Comparison of ENCODE assay signal across 16 mouse cellular contexts in genomic region chr1:193226724-193227522, GRCm38 (mm10). TPM values are rescaled to one million over a fixed set of nuclear protein-coding genes. Genes with fewer than 3 reads are reported as not detected.
A peak's percentile ranks its signal among the peaks of the same experiment; 100 is the strongest.
DNase-seq lines count a peak whose midpoint lies in the region; ATAC-seq and TF ChIP-seq lines count a peak whose summit lies in the region.
"Had no signal": no experiment of that assay in that cellular context is flagged by ENCODE, and none has a peak within 500 bp of the region (broad histone marks: within the 10 kb centered on the region; RNA-seq: fewer than 3 reads in every experiment).

No protein-coding gene starts in this region.

- peak overlapping the region; percentile 14; the same call in 1 of the 2 replicates for H3K27ac ChIP-seq in lung, postnatal 0 days (ENCODE audit: low read length)
- no peak overlapping the region for H3K27ac ChIP-seq in intestine, embryonic 15.5 days
- no peak overlapping the region for H3K27ac ChIP-seq in cerebellum, adult 2 months (ENCODE audit: insufficient read depth, low read length)
- H3K27ac ChIP-seq: heart, adult 2 months; midbrain, embryonic 15.5 days had no signal

- H3K27me3 ChIP-seq in lung, postnatal 0 days (replicated peaks; ENCODE audit: insufficient read depth, low read length) = no peaks in the 10 kb centered on the region
- H3K27me3 ChIP-seq in intestine, embryonic 15.5 days (replicated peaks) = no peaks in the 10 kb centered on the region
- H3K27me3 ChIP-seq in cerebellum, adult 2 months (ENCODE audit: control insufficient read depth, insufficient read depth, low read length) = no peaks in the 10 kb centered on the region
- H3K27me3 ChIP-seq: midbrain, embryonic 15.5 days had no signal

- peak; percentile 24 for DNase-seq in CD4-positive, CD25-positive, alpha-beta regulatory T cell, adult 2 months (ENCODE audit: low read depth, low spot score)
- DNase-seq in lung, postnatal 0 days (ENCODE audit: low spot score) = peak; percentile 28
- DNase-seq in lung, postnatal 10 days = no peak
- no peak for DNase-seq in cerebellum, adult 2 months
- no peak for DNase-seq in cerebellum, adult 11 months
- no peak for DNase-seq in MN1 (ENCODE audit: low spot score)
- DNase-seq: cerebellum, adult 11-12 months; forebrain, postnatal 0 days; heart, adult 2 months; heart, postnatal 14 days; layer of hippocampus, postnatal 36 days; lung, postnatal 14 days; right cerebral cortex, postnatal 14 days had no signal

- no peak for TF ChIP-seq POLR2A in cerebellum, adult 2 months (IDR thresholded peaks at IDR 0.05; ENCODE audit: borderline replicate concordance, insufficient read depth, low read length)

- H3K36me3 ChIP-seq in lung, postnatal 0 days (ENCODE audit: insufficient read depth, low read length) = no peaks in the 10 kb centered on the region
- H3K36me3 ChIP-seq in intestine, embryonic 15.5 days = no peaks in the 10 kb centered on the region
- H3K36me3 ChIP-seq: midbrain, embryonic 15.5 days had no signal

- no peak for ATAC-seq in CD4-positive, CD25-positive, alpha-beta regulatory T cell, adult 4 months
- no peak for ATAC-seq in lung, postnatal 0 days
- peak; percentile 51; the same call in 1 of the 2 replicates for ATAC-seq in intestine, embryonic 15.5 days
- ATAC-seq: forebrain, postnatal 0 days; midbrain, embryonic 15.5 days had no signal

- no peak overlapping the region for H3K4me2 ChIP-seq in lung, postnatal 0 days (replicated peaks; ENCODE audit: low read depth, low read length)
- H3K4me2 ChIP-seq in intestine, embryonic 15.5 days (replicated peaks) = no peak overlapping the region
- H3K4me2 ChIP-seq: midbrain, embryonic 15.5 days had no signal

- peaks cover 7% of the 10 kb centered on the region; the same call in 1 of the 2 replicates for H3K4me1 ChIP-seq in lung, postnatal 0 days (ENCODE audit: insufficient read depth, low read depth, low read length)
- 0 out of 2 replicates have a peak, but pooled peaks cover 3% of the 10 kb centered on the region for H3K4me1 ChIP-seq in intestine, embryonic 15.5 days (replicated peaks)
- H3K4me1 ChIP-seq in cerebellum, adult 2 months (ENCODE audit: control insufficient read depth, insufficient read depth, low read length) = no peaks in the 10 kb centered on the region
- H3K4me1 ChIP-seq: midbrain, embryonic 15.5 days had no signal

- 32% methylated on average over 7 of the region's 7 CpGs for WGBS in lung, postnatal 0 days
- WGBS in intestine, embryonic 15.5 days = 40% methylated on average over 7 of the region's 7 CpGs
- WGBS in cerebellum, adult 2 months = 54% methylated on average over 7 of the region's 7 CpGs

- TF ChIP-seq EP300 in lung, postnatal 0 days (IDR thresholded peaks at IDR 0.05) = no peak

- TF ChIP-seq CTCF in lung, postnatal 0 days (IDR thresholded peaks at IDR 0.05) = no peak
- no peak for TF ChIP-seq CTCF in cerebellum, adult 2 months (IDR thresholded peaks at IDR 0.05; ENCODE audit: borderline replicate concordance, insufficient read depth, low read depth, low read length)

- H3K4me3 ChIP-seq in lung, postnatal 0 days (ENCODE audit: low read depth, low read length) = no peak overlapping the region
- no peak overlapping the region for H3K4me3 ChIP-seq in intestine, embryonic 15.5 days (replicated peaks)
- H3K4me3 ChIP-seq in cerebellum, adult 2 months (replicated peaks; ENCODE audit: insufficient read depth, low read depth, low read length) = no peak overlapping the region
- H3K4me3 ChIP-seq: heart, adult 2 months; midbrain, embryonic 15.5 days had no signal

- H3K9me3 ChIP-seq in lung, postnatal 0 days (ENCODE audit: low read length) = no peaks in the 10 kb centered on the region
- H3K9me3 ChIP-seq in intestine, embryonic 15.5 days = no peaks in the 10 kb centered on the region
- H3K9me3 ChIP-seq: midbrain, embryonic 15.5 days had no signal

- H3K9ac ChIP-seq in lung, postnatal 0 days (replicated peaks; ENCODE audit: low read depth) = no peak overlapping the region
- H3K9ac ChIP-seq in intestine, embryonic 15.5 days = no peak overlapping the region
- H3K9ac ChIP-seq: forebrain, postnatal 0 days; midbrain, embryonic 15.5 days had no signal

RNA-seq across cellular contexts. Expression of gene Lamb3, which starts 19.4 kb away (rescaled TPM):
- 10 to 100 TPM; 22.2 to 30.4 TPM for polyA plus RNA-seq in CD4-positive, CD25-positive, alpha-beta regulatory T cell, adult 4 months (2017; shearing (Covaris generic))
- 62.8 and 63.1 TPM in 2 replicates for polyA plus RNA-seq in lung, postnatal 0 days (2015; fragmentation: Nextera tagmentation; extraction: Ambion mirVana)
- 3.9 and 4.4 TPM in 2 replicates for polyA plus RNA-seq in intestine, embryonic 15.5 days (2015; fragmentation: Nextera tagmentation; extraction: Ambion mirVana)
- polyA plus RNA-seq in cerebellum, adult 2 months (2012; rRNA removed) = 3.9 and 4.1 TPM in 2 replicates

RNA-seq across cellular contexts. Expression of gene Traf3ip3, which starts 25.4 kb away (rescaled TPM):
- polyA plus RNA-seq in CD4-positive, CD25-positive, alpha-beta regulatory T cell, adult 4 months (2017; shearing (Covaris generic)) = 100 to 1,000 TPM; 367 to 455 TPM
- polyA plus RNA-seq in lung, postnatal 0 days (2015; fragmentation: Nextera tagmentation; extraction: Ambion mirVana) = 3.0 and 3.6 TPM in 2 replicates
- polyA plus RNA-seq in intestine, embryonic 15.5 days (2015; fragmentation: Nextera tagmentation; extraction: Ambion mirVana) = 3.8 and 4.1 TPM in 2 replicates
- 0.79 and 0.80 TPM in 2 replicates for polyA plus RNA-seq in cerebellum, adult 2 months (2012; rRNA removed)

RNA-seq across cellular contexts. Expression of gene Hsd11b1, which starts 37.0 kb away (rescaled TPM):
- 100 to 1,000 TPM; 171 to 174 TPM for polyA plus RNA-seq in CD4-positive, CD25-positive, alpha-beta regulatory T cell, adult 4 months (2017; shearing (Covaris generic))
- 184 and 200 TPM in 2 replicates for polyA plus RNA-seq in lung, postnatal 0 days (2015; fragmentation: Nextera tagmentation; extraction: Ambion mirVana)
- polyA plus RNA-seq in intestine, embryonic 15.5 days (2015; fragmentation: Nextera tagmentation; extraction: Ambion mirVana) = 1.3 and 1.4 TPM in 2 replicates
- polyA plus RNA-seq in cerebellum, adult 2 months (2012; rRNA removed) = 94.8 and 95.6 TPM in 2 replicates
- polyA plus RNA-seq: midbrain, embryonic 15.5 days had no signal

RNA-seq across cellular contexts. Expression of gene G0s2, which starts 46.1 kb away (rescaled TPM):
- polyA plus RNA-seq in CD4-positive, CD25-positive, alpha-beta regulatory T cell, adult 4 months (2017; shearing (Covaris generic)) = 1 to 10 TPM; 1.1 to 1.5 TPM
- polyA plus RNA-seq in lung, postnatal 0 days (2015; fragmentation: Nextera tagmentation; extraction: Ambion mirVana) = 185 and 216 TPM in 2 replicates
- polyA plus RNA-seq in intestine, embryonic 15.5 days (2015; fragmentation: Nextera tagmentation; extraction: Ambion mirVana) = 21.9 and 23.7 TPM in 2 replicates
- 36.0 and 37.1 TPM in 2 replicates for polyA plus RNA-seq in cerebellum, adult 2 months (2012; rRNA removed)

RNA-seq across cellular contexts. Expression of gene A130010J15Rik, which starts 59.1 kb away (rescaled TPM):
- 10 to 100 TPM; 15.7 to 16.1 TPM for polyA plus RNA-seq in CD4-positive, CD25-positive, alpha-beta regulatory T cell, adult 4 months (2017; shearing (Covaris generic))
- 8.3 and 8.4 TPM in 2 replicates for polyA plus RNA-seq in lung, postnatal 0 days (2015; fragmentation: Nextera tagmentation; extraction: Ambion mirVana)
- polyA plus RNA-seq in intestine, embryonic 15.5 days (2015; fragmentation: Nextera tagmentation; extraction: Ambion mirVana) = 14.1 and 14.3 TPM in 2 replicates
- polyA plus RNA-seq in cerebellum, adult 2 months (2012; rRNA removed) = 4.0 and 4.3 TPM in 2 replicates

Comparison
In these comparisons a context has a peak if more than half of its experiments do, and no peak if none do; other contexts are left out.
1. DNase-seq: peak in CD4-positive, CD25-positive, alpha-beta regulatory T cell, adult 2 months (single experiment) and lung, postnatal 0 days (single experiment); none in lung, postnatal 10 days (single experiment), cerebellum, adult 2 months (0 of 2), cerebellum, adult 11 months (single experiment) and MN1 (single experiment).
2. RNA of gene Traf3ip3, which starts 25.4 kb away (polyA plus RNA-seq): 367 to 455 TPM in CD4-positive, CD25-positive, alpha-beta regulatory T cell, adult 4 months; 3.8 to 4.1 TPM in intestine, embryonic 15.5 days, 3.0 to 3.6 TPM in lung, postnatal 0 days and 0.79 to 0.80 TPM in cerebellum, adult 2 months; every median in the first group is over 10 times any median in the second.
3. RNA of gene Hsd11b1, which starts 37.0 kb away (polyA plus RNA-seq): 184 to 200 TPM in lung, postnatal 0 days, 171 to 174 TPM in CD4-positive, CD25-positive, alpha-beta regulatory T cell, adult 4 months and 94.8 to 95.6 TPM in cerebellum, adult 2 months; 1.3 to 1.4 TPM in intestine, embryonic 15.5 days; every median in the first group is over 10 times any median in the second.